Mouse (Mus musculus): Measurements from ENCODE around the gene Xrn1. TPM values are rescaled to one million over a fixed set of nuclear protein-coding genes. Genes with fewer than 3 reads are reported as not detected.
"Not testable (repeated sequence)": the region's sequence is repeated elsewhere in the genome, so short reads cannot be mapped to it uniquely, and the experiment has no call there.

The Xrn1 gene
- polyA plus RNA-seq, 1 experiment from 2014 or later: 19.4 TPM

GRCm38 (mm10) chr9:96063083-96063802 is 108.7 kb downstream of the Xrn1 start:
- Histone ChIP-seq H3K4me2 (ENCODE audit: low read length) (no peak overlapping the region), H3K9me3 (ENCODE audit: control insufficient read depth, low read length) (no peaks in the 10 kb centered on the region), H3K27me3 (replicated peaks; ENCODE audit: control insufficient read depth, insufficient read depth, low read length) (no peaks in the 10 kb centered on the region), H3K27ac (ENCODE audit: low read depth) (no peak overlapping the region), H3K9ac (ENCODE audit: low read length) (no peak overlapping the region), H3K36me3 (ENCODE audit: control insufficient read depth, insufficient read depth, low read length) (peaks cover 6% of the 10 kb centered on the region), H3K4me1 (replicated peaks; ENCODE audit: control insufficient read depth, insufficient read depth, low read length) (no peaks in the 10 kb centered on the region), H3K4me3 (ENCODE audit: low read depth, low read length) (no peak overlapping the region)
- DNase-seq (ENCODE audit: low spot score) (no peak), ATAC-seq (replicated peaks; ENCODE audit: low FRiP score, low TSS enrichment, low read depth) (no peak)
- 78% methylated on average over 2 of the region's 2 CpGs for WGBS

- Histone ChIP-seq H3K4me1 (replicated peaks; ENCODE audit: control insufficient read depth, insufficient read depth, low read length) (no peaks in the 10 kb centered on the region), H3K27ac (ENCODE audit: low read depth) (no peak overlapping the region), H3K4me3 (ENCODE audit: low read depth, low read length) (no peak overlapping the region), H3K27me3 (replicated peaks; ENCODE audit: control insufficient read depth, insufficient read depth, low read length) (no peaks in the 10 kb centered on the region), H3K36me3 (ENCODE audit: control insufficient read depth, insufficient read depth, low read length) (no peaks in the 10 kb centered on the region), H3K4me2 (ENCODE audit: low read length) (no peak overlapping the region), H3K9me3 (ENCODE audit: control insufficient read depth, low read length) (no peaks in the 10 kb centered on the region), H3K9ac (ENCODE audit: low read length) (no peak overlapping the region)
- DNase-seq (ENCODE audit: low spot score) (no peak), ATAC-seq (replicated peaks; ENCODE audit: low FRiP score, low TSS enrichment, low read depth) (no peak)
- WGBS: 69% methylated on average over 5 of the region's 5 CpGs
These were observed 109.4 kb downstream of the Xrn1 start for GRCm38 (mm10) chr9:96063803-96064475.

GRCm38 (mm10) chr9:96067507-96067906 is 112.9 kb downstream of the Xrn1 start:
- Histone ChIP-seq H3K4me2 (ENCODE audit: low read length) (no peak overlapping the region), H3K9ac (ENCODE audit: low read length) (no peak overlapping the region), H3K9me3 (ENCODE audit: control insufficient read depth, low read length) (no peaks in the 10 kb centered on the region), H3K36me3 (ENCODE audit: control insufficient read depth, insufficient read depth, low read length) (no peaks in the 10 kb centered on the region), H3K27ac (ENCODE audit: low read depth) (no peak overlapping the region), H3K27me3 (replicated peaks; ENCODE audit: control insufficient read depth, insufficient read depth, low read length) (no peaks in the 10 kb centered on the region), H3K4me3 (ENCODE audit: low read depth, low read length) (no peak overlapping the region), H3K4me1 (replicated peaks; ENCODE audit: control insufficient read depth, insufficient read depth, low read length) (no peaks in the 10 kb centered on the region)
- ATAC-seq (replicated peaks; ENCODE audit: low FRiP score, low TSS enrichment, low read depth): no peak
- 60% methylated on average over 2 of the region's 2 CpGs for WGBS
- no peak for DNase-seq (ENCODE audit: low spot score)

- ATAC-seq (replicated peaks; ENCODE audit: low FRiP score, low TSS enrichment, low read depth): no peak
- H3K27me3 ChIP-seq (replicated peaks; ENCODE audit: control insufficient read depth, insufficient read depth, low read length): no peaks in the 10 kb centered on the region
- H3K36me3 ChIP-seq (ENCODE audit: control insufficient read depth, insufficient read depth, low read length): no peaks in the 10 kb centered on the region
- H3K9me3 ChIP-seq (ENCODE audit: control insufficient read depth, low read length): no peaks in the 10 kb centered on the region
- no peak overlapping the region for H3K27ac ChIP-seq (ENCODE audit: low read depth)
- no peak overlapping the region for H3K4me3 ChIP-seq (ENCODE audit: low read depth, low read length)
- WGBS: 91% methylated on average over 13 of the region's 13 CpGs
- H3K4me2 ChIP-seq (ENCODE audit: low read length): no peak overlapping the region
- H3K4me1 ChIP-seq (replicated peaks; ENCODE audit: control insufficient read depth, insufficient read depth, low read length): no peaks in the 10 kb centered on the region
- no peak overlapping the region for H3K9ac ChIP-seq (ENCODE audit: low read length)
- DNase-seq (ENCODE audit: low spot score): no peak
These were observed 124.3 kb downstream of the Xrn1 start for GRCm38 (mm10) chr9:96078752-96079315.

GRCm38 (mm10) chr9:96085293-96085692 is 130.7 kb downstream of the Xrn1 start:
- WGBS: 84% methylated on average over 6 of the region's 6 CpGs
- ATAC-seq (replicated peaks; ENCODE audit: low FRiP score, low TSS enrichment, low read depth) (no peak), DNase-seq (ENCODE audit: low spot score) (no peak)
- Histone ChIP-seq H3K27ac (ENCODE audit: low read depth) (no peak overlapping the region), H3K9me3 (ENCODE audit: control insufficient read depth, low read length) (no peaks in the 10 kb centered on the region), H3K9ac (ENCODE audit: low read length) (no peak overlapping the region), H3K4me1 (replicated peaks; ENCODE audit: control insufficient read depth, insufficient read depth, low read length) (no peaks in the 10 kb centered on the region), H3K4me3 (ENCODE audit: low read depth, low read length) (no peak overlapping the region), H3K27me3 (replicated peaks; ENCODE audit: control insufficient read depth, insufficient read depth, low read length) (no peaks in the 10 kb centered on the region), H3K4me2 (ENCODE audit: low read length) (no peak overlapping the region), H3K36me3 (ENCODE audit: control insufficient read depth, insufficient read depth, low read length) (no peaks in the 10 kb centered on the region)

- H3K36me3 ChIP-seq (ENCODE audit: control insufficient read depth, insufficient read depth, low read length): no peaks in the 10 kb centered on the region
- no peak overlapping the region for H3K4me2 ChIP-seq (ENCODE audit: low read length)
- no peak for DNase-seq (ENCODE audit: low spot score)
- no peak overlapping the region for H3K9ac ChIP-seq (ENCODE audit: low read length)
- no peaks in the 10 kb centered on the region for H3K27me3 ChIP-seq (replicated peaks; ENCODE audit: control insufficient read depth, insufficient read depth, low read length)
- no peak for ATAC-seq (replicated peaks; ENCODE audit: low FRiP score, low TSS enrichment, low read depth)
- H3K4me1 ChIP-seq (replicated peaks; ENCODE audit: control insufficient read depth, insufficient read depth, low read length): no peaks in the 10 kb centered on the region
- no peak overlapping the region for H3K27ac ChIP-seq (ENCODE audit: low read depth)
- H3K9me3 ChIP-seq (ENCODE audit: control insufficient read depth, low read length): no peaks in the 10 kb centered on the region
- 88% methylated on average over 2 of the region's 2 CpGs for WGBS
- no peak overlapping the region for H3K4me3 ChIP-seq (ENCODE audit: low read depth, low read length)
These were observed 133.1 kb downstream of the Xrn1 start for GRCm38 (mm10) chr9:96087671-96088070.

- H3K27ac ChIP-seq (ENCODE audit: low read depth); H3K4me2 ChIP-seq (ENCODE audit: low read length); H3K9me3 ChIP-seq (ENCODE audit: control insufficient read depth, low read length); DNase-seq (ENCODE audit: low spot score); H3K4me1 ChIP-seq (replicated peaks; ENCODE audit: control insufficient read depth, insufficient read depth, low read length); H3K9ac ChIP-seq (ENCODE audit: low read length); H3K4me3 ChIP-seq (ENCODE audit: low read depth, low read length); H3K27me3 ChIP-seq (replicated peaks; ENCODE audit: control insufficient read depth, insufficient read depth, low read length); ATAC-seq (replicated peaks; ENCODE audit: low FRiP score, low TSS enrichment, low read depth); H3K36me3 ChIP-seq (ENCODE audit: control insufficient read depth, insufficient read depth, low read length): not testable (repeated sequence)
- 87% methylated on average over 3 of the region's 3 CpGs for WGBS
These were observed 133.9 kb downstream of the Xrn1 start for GRCm38 (mm10) chr9:96088456-96088855.

GRCm38 (mm10) chr9:96092637-96093036 is 138.1 kb downstream of the Xrn1 start:
- not testable (repeated sequence) for H3K9ac ChIP-seq (ENCODE audit: low read length); H3K9me3 ChIP-seq (ENCODE audit: control insufficient read depth, low read length); H3K27me3 ChIP-seq (replicated peaks; ENCODE audit: control insufficient read depth, insufficient read depth, low read length); H3K27ac ChIP-seq (ENCODE audit: low read depth); H3K4me1 ChIP-seq (replicated peaks; ENCODE audit: control insufficient read depth, insufficient read depth, low read length); ATAC-seq (replicated peaks; ENCODE audit: low FRiP score, low TSS enrichment, low read depth); H3K4me3 ChIP-seq (ENCODE audit: low read depth, low read length); H3K4me2 ChIP-seq (ENCODE audit: low read length); H3K36me3 ChIP-seq (ENCODE audit: control insufficient read depth, insufficient read depth, low read length); DNase-seq (ENCODE audit: low spot score)
- WGBS: 93% methylated on average over 10 of the region's 10 CpGs
